Mouse (Mus musculus) myocyte (in vitro differentiated cells): ENCODE results near the gene Foxr1. TPM values are rescaled to one million over a fixed set of nuclear protein-coding genes. Genes with fewer than 3 reads are reported as not detected.

ENCODE experiments used
- H3K27me3 ChIP-seq: one replicate; pipeline ENCODE4 v1.6.1; 2011; ENCODE audit not compliant: control insufficient read depth, insufficient read depth, insufficient read length
- H3K36me3 ChIP-seq: one replicate; pipeline ENCODE4 v1.6.1; 2011; ENCODE audit not compliant: control insufficient read depth, insufficient read depth
- H3K4me2 ChIP-seq: one replicate; pipeline ENCODE4 v1.6.1; 2011; ENCODE audit warnings: low read depth, control low read depth
- H3K4me3 ChIP-seq: one replicate; pipeline ENCODE4 v1.5.1; 2011; ENCODE audit warnings: mild to moderate bottlenecking, control low read depth, moderate library complexity
- H3K79me2 ChIP-seq: one replicate; pipeline ENCODE4 v1.6.1; 2011; ENCODE audit not compliant: control insufficient read depth, insufficient read depth
- H3ac ChIP-seq: one replicate; pipeline ENCODE4 v1.6.1; 2011; ENCODE audit not compliant: control insufficient read depth, insufficient read length
- CEBPB ChIP-seq: IDR thresholded peaks from 2 replicates; pipeline ENCODE4 v1.6.1; 2011; ENCODE audit warnings: mild to moderate bottlenecking, moderate library complexity; ENCODE audit not compliant: poor library complexity, insufficient read depth, severe bottlenecking
- E2F4 ChIP-seq: IDR thresholded peaks from one replicate; pipeline ENCODE4 v1.6.1; 2011; ENCODE audit warnings: mild to moderate bottlenecking, control low read depth, moderate library complexity; ENCODE audit not compliant: insufficient read depth
- MAX ChIP-seq: IDR thresholded peaks from one replicate; pipeline ENCODE4 v1.6.1; 2011; ENCODE audit warnings: low read depth, mild to moderate bottlenecking, control low read depth
- MYOD1 ChIP-seq, 3 experiments: IDR thresholded peaks; one replicate each; pipeline ENCODE4 v1.6.1; 2011; ENCODE audit warnings: control low read depth in 2 of 3, low read depth in 2 of 3, mild to moderate bottlenecking in 2 of 3, moderate library complexity in 1 of 3; ENCODE audit not compliant: insufficient read length in 2 of 3, control insufficient read depth in 1 of 3
- MYOG ChIP-seq, 3 experiments: IDR thresholded peaks; one replicate each; pipeline ENCODE4 v1.6.1; 2011; ENCODE audit warnings: control low read depth in 2 of 3, low read depth in 2 of 3, mild to moderate bottlenecking in 2 of 3; ENCODE audit not compliant: insufficient read length in 2 of 3, control insufficient read depth in 1 of 3, insufficient read depth in 1 of 3
- POLR2A ChIP-seq: IDR thresholded peaks from one replicate; pipeline ENCODE4 v1.6.1; 2011; ENCODE audit warnings: low read depth, mild to moderate bottlenecking, control low read depth, moderate library complexity; ENCODE audit not compliant: insufficient read length
- POLR2AphosphoS2 ChIP-seq: IDR thresholded peaks from one replicate; pipeline ENCODE4 v1.6.1; 2011; ENCODE audit warnings: low read depth, control low read depth; ENCODE audit not compliant: insufficient read length
- REST ChIP-seq: IDR thresholded peaks from one replicate; pipeline ENCODE4 v1.6.1; 2011; ENCODE audit warnings: mild to moderate bottlenecking, control low read depth, moderate library complexity; ENCODE audit not compliant: insufficient read depth, insufficient read length
- SRF ChIP-seq: IDR thresholded peaks from one replicate; pipeline ENCODE4 v1.6.1; 2011; ENCODE audit warnings: low read depth; ENCODE audit not compliant: control insufficient read depth, insufficient read length
- TCF12 ChIP-seq: IDR thresholded peaks from one replicate; pipeline ENCODE4 v1.6.1; 2011; ENCODE audit warnings: mild to moderate bottlenecking, control low read depth; ENCODE audit not compliant: poor library complexity, insufficient read depth, severe bottlenecking
- TCF3 ChIP-seq: IDR thresholded peaks from one replicate; pipeline ENCODE4 v1.6.1; 2011; ENCODE audit warnings: low read depth, control low read depth; ENCODE audit not compliant: insufficient read length
- USF1 ChIP-seq: IDR thresholded peaks from one replicate; pipeline ENCODE4 v1.6.1; 2011; ENCODE audit warnings: low read depth, mild to moderate bottlenecking, control low read depth, moderate library complexity
- polyA plus RNA-seq: library from polyadenylated mRNA; unstranded; fragments of >200 nt; fragmentation: generic; extraction: Trizol; gene quantifications from one replicate; pipeline ENCODE4 v1.2.1, GENCODE M21; 2012; ENCODE audit warnings: missing spikeins

Foxr1 gene
- polyA plus RNA-seq, 1 experiment, result not detected

DNA sequence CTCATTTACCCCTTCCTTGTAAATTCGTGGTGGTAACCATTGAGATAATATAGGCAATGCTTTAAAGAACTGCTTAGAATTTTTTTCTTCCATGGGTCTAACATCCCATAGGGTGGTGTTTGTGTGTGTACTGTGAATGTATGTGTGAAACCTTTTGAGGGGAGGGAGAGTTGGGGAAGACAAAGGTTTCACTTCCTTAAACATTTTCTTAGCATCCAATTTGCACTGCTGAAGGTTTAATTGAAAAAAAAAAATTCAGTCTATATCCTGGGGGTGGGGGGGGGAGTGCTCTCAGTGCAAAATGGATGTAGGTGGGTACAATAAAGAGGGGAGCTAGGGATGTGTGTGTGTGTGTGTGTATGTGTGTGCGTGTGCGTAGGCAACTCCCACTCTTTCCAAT is 41.2 kb upstream of the Foxr1 start:
- Histone ChIP-seq H3ac (peak overlapping the region; percentile 97), H3K79me2 (peaks cover 44% of the 10 kb centered on the region), H3K27me3 (no peaks in the 10 kb centered on the region), H3K36me3 (no peaks in the 10 kb centered on the region), H3K4me3 (peak overlapping the region; percentile 94), H3K4me2 (peak overlapping the region; percentile 67)
- TF ChIP-seq E2F4 (no peak), MAX (no peak), SRF (no peak), CEBPB (no peak)

DNA sequence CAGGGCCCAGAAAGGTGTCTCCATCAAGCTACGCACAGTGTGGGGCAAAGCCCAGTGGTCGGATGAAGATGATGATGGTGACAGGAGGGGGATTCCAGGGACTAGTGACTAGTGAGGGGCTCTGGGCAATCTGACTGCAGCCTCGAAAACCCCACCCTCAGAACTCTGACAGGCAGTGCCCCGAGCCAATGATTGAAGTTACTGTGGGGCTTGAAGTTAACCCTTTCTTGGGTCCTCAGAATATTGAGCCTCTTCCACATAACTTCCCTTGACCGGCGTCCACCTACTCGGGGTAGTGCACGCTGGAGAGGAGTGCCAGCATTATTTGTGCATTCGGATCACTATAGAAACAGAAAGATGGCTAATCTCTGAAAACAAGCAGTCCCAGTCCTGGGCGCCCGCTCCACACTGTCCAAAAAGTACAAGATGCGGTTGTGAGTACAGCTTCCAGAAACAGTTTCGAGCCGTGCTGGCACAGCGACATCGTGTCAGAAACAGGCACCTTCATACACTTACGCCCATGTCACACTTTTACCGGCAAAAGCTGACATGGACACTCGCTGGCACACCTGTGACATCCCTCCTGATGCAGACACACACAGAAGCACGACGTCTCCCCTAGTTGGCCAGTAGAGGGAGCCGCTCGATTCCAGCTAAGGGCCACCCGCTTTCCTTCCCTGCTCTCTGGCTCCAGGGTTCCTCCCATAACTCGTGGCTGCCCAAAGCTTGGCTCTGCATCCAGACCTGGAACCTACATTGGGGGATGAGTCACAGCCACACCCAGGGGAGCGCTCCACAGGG is 38.9 kb upstream of the Foxr1 start:
- peaks cover 21% of the 10 kb centered on the region for H3K79me2 ChIP-seq
- H3ac ChIP-seq, result no peak overlapping the region
- H3K27me3 ChIP-seq, result no peaks in the 10 kb centered on the region
- H3K36me3 ChIP-seq, result no peaks in the 10 kb centered on the region
- H3K4me3 ChIP-seq, result peak overlapping the region; percentile 72
- TF ChIP-seq SRF (no peak), USF1 (no peak), MAX (no peak), E2F4 (no peak), TCF12 (no peak), REST (no peak), MYOD1 (IDR thresholded peaks at IDR 0.05; ENCODE audit: control insufficient read depth in 1 of 3, insufficient read length in 2 of 3, low read depth in 2 of 3) (peak in 2 of 3 experiments; percentile 16 to 34), TCF3 (no peak), MYOG (IDR thresholded peaks at IDR 0.05; ENCODE audit: control insufficient read depth in 1 of 3, insufficient read depth in 1 of 3, insufficient read length in 2 of 3, low read depth in 2 of 3) (peak in 1 of 3 experiments; percentile 3), CEBPB (no peak), POLR2AphosphoS2 (peak; percentile 44), POLR2A (no peak)
- peak overlapping the region; percentile 100 for H3K4me2 ChIP-seq

DNA sequence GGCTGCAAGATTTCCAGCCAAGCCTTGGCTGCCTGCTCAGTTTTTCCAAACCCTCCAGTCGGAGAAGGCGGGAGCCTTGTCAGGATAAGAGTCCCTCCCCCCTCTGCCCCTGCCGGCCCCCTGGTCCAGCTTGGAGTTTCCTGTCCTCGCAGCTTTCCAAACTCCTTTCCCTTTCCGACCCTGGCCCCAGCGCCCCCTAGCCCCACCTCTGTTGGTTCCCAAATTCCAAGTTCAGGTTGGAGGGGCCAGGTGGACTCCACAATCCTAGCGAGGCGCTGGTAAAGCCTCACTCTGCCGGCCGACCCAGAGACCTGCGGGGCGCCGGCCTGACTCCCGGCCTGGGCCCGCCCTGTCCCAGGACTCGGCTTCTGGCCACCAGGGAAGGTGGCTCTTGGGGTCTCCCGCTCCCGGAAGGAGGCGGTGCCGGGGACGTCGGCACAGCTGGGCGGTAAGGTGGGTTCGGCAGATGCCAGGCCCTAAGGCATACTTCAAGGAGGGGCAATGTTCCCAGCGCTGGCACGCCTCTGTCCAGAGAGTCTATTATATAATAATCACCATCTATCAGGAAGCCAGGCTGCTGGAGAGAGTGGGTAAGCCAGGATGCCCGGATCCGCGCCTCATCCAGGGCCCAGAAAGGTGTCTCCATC is 38.1 kb upstream of the Foxr1 start:
- peak overlapping the region; percentile 72 for H3K4me3 ChIP-seq
- peak overlapping the region; percentile 30 for H3ac ChIP-seq
- peak overlapping the region; percentile 100 for H3K4me2 ChIP-seq
- no peak for TF ChIP-seq MAX
- TF ChIP-seq CEBPB, result no peak
- H3K27me3 ChIP-seq, result no peaks in the 10 kb centered on the region
- peaks cover 14% of the 10 kb centered on the region for H3K79me2 ChIP-seq
- no peaks in the 10 kb centered on the region for H3K36me3 ChIP-seq

DNA sequence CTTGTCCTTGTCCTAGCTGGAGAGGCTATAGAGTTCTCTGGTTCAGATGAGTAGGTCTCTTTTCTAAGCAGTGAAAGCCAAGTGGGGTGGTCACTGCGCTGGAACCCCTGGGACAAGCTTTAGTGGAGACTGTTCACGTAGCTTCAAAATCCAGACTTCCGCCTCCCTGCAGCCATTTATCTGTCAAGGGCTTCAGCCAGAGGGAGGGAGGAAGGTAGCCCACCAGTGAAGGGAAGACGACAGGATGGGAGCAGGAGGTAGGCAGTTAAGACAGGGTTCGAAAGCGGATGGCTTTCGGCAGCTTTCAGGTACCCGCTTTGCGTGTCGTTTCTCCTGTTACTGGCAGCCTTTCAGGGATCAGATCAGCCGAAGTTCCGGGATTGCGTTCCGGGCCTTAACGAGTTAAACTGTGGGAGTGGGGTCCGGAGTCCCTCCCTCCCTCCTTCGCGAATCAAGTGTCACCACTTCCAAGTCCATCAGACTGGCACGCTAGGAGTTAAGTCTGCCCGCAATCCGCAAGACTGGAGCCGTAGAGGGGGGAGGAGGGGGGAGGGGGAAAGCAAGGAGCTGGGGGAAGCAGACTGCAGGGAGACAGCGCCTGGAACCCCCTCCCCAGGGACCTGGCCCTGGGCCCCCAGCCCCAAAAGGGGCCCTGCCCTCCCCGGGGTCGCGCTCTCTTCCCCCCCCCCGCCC is 37.4 kb upstream of the Foxr1 start:
- no peaks in the 10 kb centered on the region for H3K27me3 ChIP-seq
- H3K79me2 ChIP-seq, result peaks cover 7% of the 10 kb centered on the region
- H3ac ChIP-seq, result peak overlapping the region; percentile 30
- H3K4me3 ChIP-seq, result peak overlapping the region; percentile 72
- no peaks in the 10 kb centered on the region for H3K36me3 ChIP-seq
- TF ChIP-seq REST (no peak), TCF12 (no peak), CEBPB (no peak), MYOG (IDR thresholded peaks at IDR 0.05; ENCODE audit: control insufficient read depth in 1 of 3, insufficient read depth in 1 of 3, insufficient read length in 2 of 3, low read depth in 2 of 3) (no peak), USF1 (no peak), MAX (no peak), TCF3 (no peak), SRF (no peak)
- peak overlapping the region; percentile 100 for H3K4me2 ChIP-seq
